Mouse (Mus musculus) frontal cortex, adult 2 months (tissue): ENCODE measurements at regions not wholly inside any gene's neighbourhood (a gene's known extent, or its start where the extent isn't known, plus 50 kb on each side); places are given as distances from the start of the nearest gene placed in this dataset.

Source experiments
- DNase-seq, 2 experiments: peaks; one replicate each; pipeline ENCODE4 v3.0.0; 2022; ENCODE audit warnings: low spot score in 1 of 2; ENCODE audit errors: extremely low spot score in 1 of 2

GRCm38 (mm10) chr4:105326989-105327388, 169.8 kb downstream of the Plpp3 start:
- DNase-seq: no peak

- no peak for DNase-seq
Measured at GRCm38 (mm10) chr4:105327711-105328471, 170.7 kb downstream of the Plpp3 start.

GRCm38 (mm10) chr4:105328776-105329175, 171.6 kb downstream of the Plpp3 start:
- no peak for DNase-seq

GRCm38 (mm10) chr4:105332081-105332480, 174.9 kb downstream of the Plpp3 start:
- DNase-seq: no peak

GRCm38 (mm10) chr4:105335872-105336271, 178.7 kb downstream of the Plpp3 start:
- DNase-seq: no peak

- no peak for DNase-seq
Measured at GRCm38 (mm10) chr4:105336557-105336956, 179.4 kb downstream of the Plpp3 start.

- no peak for DNase-seq
Measured at GRCm38 (mm10) chr4:105338131-105338530, 181.0 kb downstream of the Plpp3 start.

GRCm38 (mm10) chr4:105338861-105339260, 181.7 kb downstream of the Plpp3 start:
- DNase-seq: peak in 1 of 2 experiments; percentile 25

- no peak for DNase-seq
Measured at GRCm38 (mm10) chr4:105341274-105341673, 184.1 kb downstream of the Plpp3 start.

GRCm38 (mm10) chr4:105346846-105347245, 189.7 kb downstream of the Plpp3 start:
- DNase-seq: no peak

- no peak for DNase-seq
Measured at GRCm38 (mm10) chr4:105347911-105348310, 190.8 kb downstream of the Plpp3 start.

GRCm38 (mm10) chr4:105349316-105350207, 192.4 kb downstream of the Plpp3 start:
- no peak for DNase-seq

GRCm38 (mm10) chr4:105352342-105352741, 195.2 kb downstream of the Plpp3 start:
- DNase-seq: no peak

GRCm38 (mm10) chr4:105352953-105353352, 195.8 kb downstream of the Plpp3 start:
- no peak for DNase-seq

GRCm38 (mm10) chr4:105354097-105354496, 196.9 kb downstream of the Plpp3 start:
- DNase-seq: no peak

- no peak for DNase-seq
Measured at GRCm38 (mm10) chr4:105356616-105357015, 199.5 kb downstream of the Plpp3 start.

- DNase-seq: no peak
Measured at GRCm38 (mm10) chr4:105358725-105359124, 201.6 kb downstream of the Plpp3 start.

GRCm38 (mm10) chr4:105364496-105364895, 207.3 kb downstream of the Plpp3 start:
- DNase-seq: no peak

GRCm38 (mm10) chr4:105365076-105365475, 207.9 kb downstream of the Plpp3 start:
- no peak for DNase-seq

GRCm38 (mm10) chr4:105376591-105376990, 219.4 kb downstream of the Plpp3 start:
- DNase-seq: no peak

GRCm38 (mm10) chr4:105377469-105378187, 220.5 kb downstream of the Plpp3 start:
- DNase-seq: no peak
